ENCODE assay signal across 9 mouse cellular contexts in the genomic region with DNA sequence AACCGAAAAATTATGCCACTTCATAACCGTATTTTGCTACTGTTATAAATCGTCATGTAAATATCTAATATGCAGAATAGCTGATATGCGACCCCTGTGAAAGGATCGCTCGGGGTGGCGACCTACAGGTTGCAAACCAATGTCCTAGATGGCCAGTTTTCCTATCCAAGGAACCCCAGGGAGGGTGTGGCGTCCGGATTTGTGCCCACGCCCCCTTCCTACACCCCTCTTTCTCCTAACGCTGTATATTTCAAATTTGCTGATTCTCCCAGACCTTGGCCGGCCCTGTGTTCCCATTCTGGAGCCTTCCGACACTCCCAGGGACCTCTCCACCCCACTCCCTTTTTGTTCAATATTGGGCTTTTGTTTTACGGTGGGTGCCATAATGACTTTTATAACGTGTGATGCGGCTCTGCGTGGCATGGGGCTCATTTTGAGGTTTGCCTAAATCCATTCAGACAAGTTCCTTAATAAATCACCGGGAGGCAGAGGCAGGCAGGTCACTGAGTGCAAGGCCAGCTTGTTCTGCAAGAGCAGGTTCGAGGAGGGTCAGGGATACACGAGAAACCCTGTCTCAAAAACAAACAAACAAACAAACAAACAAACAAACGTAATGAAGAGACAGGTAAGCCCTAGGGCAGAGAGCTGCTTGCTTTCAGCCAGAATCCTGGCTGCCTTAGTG. TPM values are rescaled to one million over a fixed set of nuclear protein-coding genes. Genes with fewer than 3 reads are reported as not detected.
DNase-seq lines count a peak whose midpoint lies in the region; ATAC-seq and TF ChIP-seq lines count a peak whose summit lies in the region.
"Had no signal": no experiment of that assay in that cellular context is flagged by ENCODE, and none has a peak within 500 bp of the region (broad histone marks: within the 10 kb centered on the region; RNA-seq: fewer than 3 reads in every experiment).

No protein-coding gene starts in this region.

- no peaks in the 10 kb centered on the region for H3K9me3 ChIP-seq in erythroblast, embryonic 14.5 days (ENCODE audit: control insufficient read depth, low read length)
- no peaks in the 10 kb centered on the region for H3K9me3 ChIP-seq in heart, embryonic 16.5 days (replicated peaks; ENCODE audit: control insufficient read depth, low read length)
- no peaks in the 10 kb centered on the region for H3K9me3 ChIP-seq in liver, embryonic 13.5 days (replicated peaks)

- 26% methylated on average over 21 of the region's 21 CpGs for WGBS in heart, embryonic 16.5 days
- 25% methylated on average over 21 of the region's 21 CpGs for WGBS in liver, embryonic 13.5 days (ENCODE audit: insufficient replicate concordance)

- no peak for DNase-seq in liver, embryonic 13.5 days
- no peak for DNase-seq in adipocyte (ENCODE audit: low spot score)
- no peak for DNase-seq in layer of hippocampus, adult 8-10 months (ENCODE audit: low spot score in 2 of 2)
- no peak for DNase-seq in layer of hippocampus, adult 11-12 months (ENCODE audit: low spot score)
- DNase-seq: cerebellum, adult 11-12 months had no signal

- no peak overlapping the region for H3K27ac ChIP-seq in heart, embryonic 16.5 days (ENCODE audit: low read length)
- peak overlapping the region; percentile 76 for H3K27ac ChIP-seq in liver, embryonic 13.5 days

- peak overlapping the region; percentile 74 for H3ac ChIP-seq in C2C12 (ENCODE audit: control insufficient read depth, insufficient read length, low read depth)

- no peaks in the 10 kb centered on the region for H3K79me3 ChIP-seq in C2C12 (ENCODE audit: low read depth)

- TF ChIP-seq CTCF in C2C12 (IDR thresholded peaks at IDR 0.05; ENCODE audit: control insufficient read depth, insufficient read depth, insufficient read length), result no peak

- no peaks in the 10 kb centered on the region for H3K27me3 ChIP-seq in erythroblast, embryonic 14.5 days (ENCODE audit: control insufficient read depth)
- H3K27me3 ChIP-seq in C2C12 (ENCODE audit: control insufficient read depth, insufficient read depth, insufficient read length), result no peaks in the 10 kb centered on the region
- no peaks in the 10 kb centered on the region for H3K27me3 ChIP-seq in heart, embryonic 16.5 days (ENCODE audit: control insufficient read depth, insufficient read depth, low read length)
- no peaks in the 10 kb centered on the region for H3K27me3 ChIP-seq in liver, embryonic 13.5 days

- peaks cover 44% of the 10 kb centered on the region for H3K4me1 ChIP-seq in erythroblast, embryonic 14.5 days (ENCODE audit: control insufficient read depth)
- H3K4me1 ChIP-seq in heart, embryonic 16.5 days (ENCODE audit: control insufficient read depth, insufficient read depth, low read length), result peaks cover 11% of the 10 kb centered on the region
- H3K4me1 ChIP-seq in liver, embryonic 13.5 days (replicated peaks), result peaks cover 46% of the 10 kb centered on the region

- H3K36me3 ChIP-seq in erythroblast, embryonic 14.5 days (ENCODE audit: control insufficient read depth), result peaks cover 2% of the 10 kb centered on the region; the same call in 1 of the 2 replicates
- peaks cover 6% of the 10 kb centered on the region for H3K36me3 ChIP-seq in C2C12 (ENCODE audit: control insufficient read depth, insufficient read depth)
- H3K36me3 ChIP-seq in heart, embryonic 16.5 days (ENCODE audit: control insufficient read depth, insufficient read depth), result no peaks in the 10 kb centered on the region
- H3K36me3 ChIP-seq in liver, embryonic 13.5 days, result peaks cover 4% of the 10 kb centered on the region; the same call in 1 of the 2 replicates

- no peak for ATAC-seq in erythroblast, adult 5-6 weeks (replicated peaks; ENCODE audit: low FRiP score, poor library complexity, severe bottlenecking)
- ATAC-seq in heart, embryonic 16.5 days (replicated peaks; ENCODE audit: extremely low read depth, insufficient read depth, low FRiP score), result no peak
- ATAC-seq in liver, embryonic 13.5 days (ENCODE audit: low read depth), result no peak

- H3K79me2 ChIP-seq in C2C12 (ENCODE audit: control insufficient read depth, insufficient read depth), result no peaks in the 10 kb centered on the region

- peak overlapping the region; percentile 95 for H3K4me2 ChIP-seq in heart, embryonic 16.5 days (ENCODE audit: low read depth, low read length)
- H3K4me2 ChIP-seq in liver, embryonic 13.5 days, result peak overlapping the region; percentile 88

- H3K4me3 ChIP-seq in erythroblast, embryonic 14.5 days (replicated peaks), result peak overlapping the region; percentile 71
- peak overlapping the region; percentile 28 for H3K4me3 ChIP-seq in C2C12 (ENCODE audit: insufficient read depth, poor library complexity, severe bottlenecking)
- H3K4me3 ChIP-seq in heart, embryonic 16.5 days (ENCODE audit: low read length), result peak overlapping the region; percentile 79
- peak overlapping the region; percentile 72 for H3K4me3 ChIP-seq in liver, embryonic 13.5 days (replicated peaks)

- peak overlapping the region; percentile 87 for H3K9ac ChIP-seq in heart, embryonic 16.5 days (ENCODE audit: low read length)
- peak overlapping the region; percentile 78 for H3K9ac ChIP-seq in liver, embryonic 13.5 days

TF ChIP-seq in C2C12, 6 proteins besides CTCF, POLR2A, EP300 and RAD21:
- TF ChIP-seq FOSL1 (IDR thresholded peaks at IDR 0.05; ENCODE audit: insufficient read depth, low read length, poor library complexity, severe bottlenecking), result no peak
- no peak for TF ChIP-seq MYOD1 (IDR thresholded peaks at IDR 0.05; ENCODE audit: control insufficient read depth, insufficient read length, low read depth)
- TF ChIP-seq MAX (IDR thresholded peaks at IDR 0.05), result no peak
- TF ChIP-seq USF1 (IDR thresholded peaks at IDR 0.05; ENCODE audit: low read depth), result no peak
- TF ChIP-seq CEBPB (IDR thresholded peaks at IDR 0.05; ENCODE audit: low read depth), result no peak
- TF ChIP-seq MYOG (IDR thresholded peaks at IDR 0.05; ENCODE audit: control insufficient read depth, extremely low read depth, insufficient read length), result no peak

RNA-seq across cellular contexts. Expression of gene Aldh4a1, which starts 0.9 kb away (rescaled TPM):
- polyA plus RNA-seq in erythroblast, embryonic 14.5 days (2012), result 0.75 and 0.77 TPM in 2 replicates
- 1.3 TPM in 2 replicates for total RNA-seq in erythroblast, adult 5-6 weeks (2015; ENCODE audit: low replicate concordance)
- total RNA-seq in erythroblast, adult 5-6 weeks (2017; ENCODE audit: low replicate concordance), result 2.0 and 3.8 TPM in 2 replicates
- 6.7 TPM for polyA plus RNA-seq in C2C12 (2012; fragmentation: generic; extraction: Trizol)
- polyA plus RNA-seq in heart, embryonic 16.5 days (2015; fragmentation: Nextera tagmentation; extraction: Ambion mirVana), result 36.5 and 37.4 TPM in 2 replicates
- 50.2 and 57.3 TPM in 2 replicates for polyA plus RNA-seq in liver, embryonic 13.5 days (2015; fragmentation: Nextera tagmentation; extraction: Ambion mirVana)
- total RNA-seq in layer of hippocampus, adult 8-10 months (2022), result 10 to 100 TPM; 19.3 to 26.5 (median 21.0) TPM

RNA-seq across cellular contexts. Expression of gene Gm21969, which starts 20.6 kb away (rescaled TPM):
- polyA plus RNA-seq in erythroblast, embryonic 14.5 days (2012), result 0.01 and 0.14 TPM in 2 replicates
- not detected in 2 replicates for total RNA-seq in erythroblast, adult 5-6 weeks (2015; ENCODE audit: low replicate concordance)
- total RNA-seq in erythroblast, adult 5-6 weeks (2017; ENCODE audit: low replicate concordance), result 0.60 TPM in 1 of 2 replicates, not detected in the other
- 0.01 TPM for polyA plus RNA-seq in C2C12 (2012; fragmentation: generic; extraction: Trizol)
- not detected in 2 replicates for polyA plus RNA-seq in heart, embryonic 16.5 days (2015; fragmentation: Nextera tagmentation; extraction: Ambion mirVana)
- not detected in 2 replicates for polyA plus RNA-seq in liver, embryonic 13.5 days (2015; fragmentation: Nextera tagmentation; extraction: Ambion mirVana)
- not detected for total RNA-seq in layer of hippocampus, adult 8-10 months (2022)

RNA-seq across cellular contexts. Expression of gene Tas1r2, which starts 29.8 kb away (rescaled TPM):
- not detected in 2 replicates for polyA plus RNA-seq in erythroblast, embryonic 14.5 days (2012)
- total RNA-seq in erythroblast, adult 5-6 weeks (2015; ENCODE audit: low replicate concordance), result not detected in 2 replicates
- not detected in 2 replicates for total RNA-seq in erythroblast, adult 5-6 weeks (2017; ENCODE audit: low replicate concordance)
- polyA plus RNA-seq in C2C12 (2012; fragmentation: generic; extraction: Trizol), result 1.2 TPM
- polyA plus RNA-seq in heart, embryonic 16.5 days (2015; fragmentation: Nextera tagmentation; extraction: Ambion mirVana), result not detected in 2 replicates
- not detected in 2 replicates for polyA plus RNA-seq in liver, embryonic 13.5 days (2015; fragmentation: Nextera tagmentation; extraction: Ambion mirVana)
- total RNA-seq in layer of hippocampus, adult 8-10 months (2022), result not detected

Comparison
In these comparisons a context has a peak if more than half of its experiments do, and no peak if none do; other contexts are left out.
1. H3K4me3 ChIP-seq: peak in every context shown above with its lines; median percentile 79 in heart, embryonic 16.5 days; 72 in liver, embryonic 13.5 days; 71 in erythroblast, embryonic 14.5 days; 28 in C2C12.